Mouse (Mus musculus) right cerebral cortex, postnatal 4 days (tissue): Measurements from ENCODE around the gene Grid2ip.
A peak's percentile ranks its signal among the peaks of the same experiment; 100 is the strongest.

ENCODE experiments used
- DNase-seq: peaks from one replicate; pipeline ENCODE4 v3.0.0-alpha.2; 2022

Grid2ip gene

DNA sequence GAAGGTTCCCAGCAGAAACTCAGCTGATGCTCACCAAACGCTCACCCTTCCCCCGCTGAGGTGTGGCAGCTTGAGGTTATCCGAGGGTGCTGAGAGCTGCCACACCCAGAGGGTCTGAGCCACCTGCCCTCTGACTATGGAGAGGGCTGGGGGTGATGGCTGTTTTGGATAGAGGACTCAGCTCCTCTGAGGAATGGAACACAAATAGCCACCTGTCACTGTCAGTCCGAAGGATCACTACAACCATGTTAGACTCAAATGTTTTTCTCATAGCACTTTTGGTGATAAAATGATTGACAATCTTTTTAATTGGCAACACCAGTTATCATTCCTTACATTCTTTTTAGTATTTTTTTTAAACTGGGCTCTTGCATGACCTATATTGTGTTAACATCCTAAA, 64.3 kb downstream of the Grid2ip start:
- no peak for DNase-seq

DNA sequence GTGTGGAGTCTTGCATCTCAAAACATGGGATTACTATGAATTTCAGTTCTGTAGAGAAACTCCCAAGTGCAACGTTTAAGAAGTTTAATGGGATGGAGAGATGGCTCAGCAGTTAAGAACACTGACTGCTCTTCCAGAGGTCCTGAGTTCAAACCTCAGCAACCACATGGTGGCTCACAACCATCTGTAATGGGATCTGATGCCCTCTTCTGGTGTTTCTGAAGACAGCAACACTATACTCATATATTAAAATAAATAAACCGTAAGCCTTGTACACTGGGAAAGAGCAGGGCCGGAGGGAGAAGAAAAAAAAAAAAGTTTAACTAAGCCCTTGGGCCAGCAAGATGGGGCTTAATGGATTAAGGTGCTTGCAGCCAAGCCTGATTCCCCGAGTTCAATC, 65.9 kb downstream of the Grid2ip start:
- DNase-seq: no peak

DNA sequence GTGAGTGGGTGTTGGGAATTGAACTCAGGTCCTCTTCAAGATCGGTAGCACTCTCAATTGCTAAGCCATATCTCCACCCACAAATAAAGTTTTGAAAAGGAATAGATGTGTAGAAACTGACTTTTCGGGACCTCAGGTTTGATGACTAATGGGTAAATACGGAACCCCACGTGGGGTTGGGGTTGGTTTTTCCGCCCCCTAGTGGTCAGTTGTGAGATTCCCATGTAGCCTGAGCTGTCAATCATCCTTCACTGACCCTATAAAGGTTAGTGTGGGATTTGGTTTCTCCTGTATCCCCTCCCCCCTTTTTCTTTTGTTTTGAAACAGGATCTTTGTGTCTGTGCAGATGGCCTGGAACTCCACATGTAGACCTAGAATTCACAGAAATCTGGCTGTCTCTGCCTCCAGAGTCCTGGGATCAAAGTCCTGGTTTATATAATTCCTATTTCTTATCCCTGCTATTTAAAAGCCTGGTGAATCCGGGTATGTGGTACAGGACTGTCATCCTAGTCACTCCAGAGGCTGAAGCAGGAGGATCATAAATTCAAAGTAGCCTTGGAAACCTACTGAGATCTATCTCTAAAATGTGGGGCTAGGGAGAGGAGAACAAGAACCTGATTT, 66.9 kb downstream of the Grid2ip start:
- DNase-seq: peak; percentile 47

DNA sequence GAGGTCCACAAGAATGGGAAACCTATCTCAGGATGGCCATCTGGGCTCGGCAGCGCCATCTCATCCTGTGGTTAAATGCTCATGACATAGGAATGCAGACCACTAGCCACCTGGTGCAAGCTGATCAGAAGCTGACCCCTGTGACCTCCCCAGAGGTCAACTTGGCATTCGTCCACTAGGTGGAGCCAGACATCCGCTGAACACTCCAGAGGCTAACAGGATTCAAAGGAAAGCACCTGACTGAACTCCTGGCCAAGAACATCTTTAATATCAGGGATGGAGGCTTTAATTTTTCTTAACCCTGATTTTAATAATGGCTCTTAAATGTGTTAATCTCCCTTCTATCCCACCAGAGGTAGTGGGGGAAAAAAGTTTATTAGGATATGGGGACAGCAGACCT, 77.3 kb downstream of the Grid2ip start:
- DNase-seq: peak; percentile 44

DNA sequence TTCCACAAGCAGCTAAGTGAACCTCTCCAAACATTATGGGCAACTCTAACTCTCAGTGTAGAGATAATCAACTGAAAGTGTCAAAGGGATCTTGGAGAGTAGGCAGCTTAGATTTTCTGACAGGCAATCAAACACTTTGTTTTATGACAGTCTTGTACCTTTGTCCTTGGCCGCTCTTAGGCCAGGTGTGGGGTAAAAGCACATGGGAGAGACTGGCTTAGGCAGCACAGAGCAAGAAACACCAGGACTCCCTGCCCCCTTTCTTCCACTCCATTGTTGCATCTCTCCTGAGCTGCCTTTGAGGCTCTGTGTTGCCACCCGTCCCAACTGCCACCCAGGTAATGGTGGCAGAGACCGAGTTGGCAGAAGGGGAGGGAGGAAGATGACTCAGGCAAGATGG, 84.2 kb downstream of the Grid2ip start:
- no peak for DNase-seq

DNA sequence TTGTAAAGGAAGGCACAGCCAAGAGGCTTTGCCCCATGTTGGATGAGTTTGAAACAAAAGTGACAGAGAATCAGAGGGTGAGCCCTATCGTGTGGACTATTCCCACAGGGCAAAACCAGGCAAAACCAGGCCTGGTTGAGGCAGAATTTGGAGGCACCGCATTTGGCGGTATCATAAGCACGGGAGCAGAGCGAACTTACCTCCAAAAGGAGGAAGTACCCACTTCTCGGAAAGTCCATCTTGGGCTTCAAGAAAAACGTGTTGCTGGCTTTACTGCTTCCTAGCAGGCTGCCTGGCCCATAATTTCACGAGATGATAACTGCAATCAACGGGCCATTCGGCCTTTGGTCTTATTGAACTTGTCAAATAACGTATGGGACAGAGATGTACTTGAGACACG, 84.6 kb downstream of the Grid2ip start:
- no peak for DNase-seq
